Mouse (Mus musculus): Measurements from ENCODE around the gene Cacna2d2.

GRCm38 (mm10) chr9:107548820-107549219 lies 149.4 kb downstream of the Cacna2d2 start:
- TF ChIP-seq CTCF (IDR thresholded peaks at IDR 0.05; ENCODE audit: control insufficient read depth, insufficient read depth, insufficient replicate concordance, low read depth, low read length) (no peak), POLR2A (IDR thresholded peaks at IDR 0.05; ENCODE audit: control insufficient read depth, low read depth, low read length) (no peak)
